In the genomic region with DNA sequence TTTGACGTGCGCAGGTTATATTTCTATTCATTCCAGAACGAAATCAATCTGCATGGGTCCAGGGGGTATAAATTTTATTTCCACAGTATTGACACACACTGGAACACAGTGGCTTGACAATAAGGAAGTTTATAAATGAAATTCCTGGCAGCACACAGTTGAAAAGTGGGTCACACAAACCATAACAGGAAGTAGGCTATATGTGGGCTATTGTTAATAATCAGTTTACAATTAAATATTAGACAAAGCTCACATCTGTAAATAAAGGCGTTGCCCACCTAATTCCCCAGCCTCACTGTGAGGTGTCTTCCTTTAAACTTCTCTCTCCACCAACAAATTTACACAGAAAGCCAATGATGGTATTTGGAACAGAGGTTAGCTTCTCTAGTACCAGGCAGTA, we compare ENCODE assay signal across 15 mouse cellular contexts.
"Had no signal": no experiment of that assay in that cellular context is flagged by ENCODE, and none has a peak within 500 bp of the region (broad histone marks: within the 10 kb centered on the region; RNA-seq: fewer than 3 reads in every experiment).

No protein-coding gene starts in this region.

- DNase-seq: retina, postnatal 1 day; right cerebral cortex, adult 18-20 months; right cerebral cortex, postnatal 14 days; right cerebral cortex, postnatal 25 days; right cerebral cortex, postnatal 4 days; spleen, adult 18-20 months; thymus, adult 18-20 months; thymus, adult 2 months; thymus, postnatal 14 days; thymus, postnatal 25 days; thymus, postnatal 36 days; thymus, postnatal 4 days had no signal

- H3K9ac ChIP-seq: neural tube, embryonic 15.5 days; stomach, embryonic 15.5 days had no signal

- H3K27me3 ChIP-seq: neural tube, embryonic 15.5 days; stomach, embryonic 15.5 days had no signal

- H3K9me3 ChIP-seq: neural tube, embryonic 15.5 days; stomach, embryonic 15.5 days had no signal

- H3K4me1 ChIP-seq: neural tube, embryonic 15.5 days; stomach, embryonic 15.5 days had no signal

- H3K36me3 ChIP-seq: neural tube, embryonic 15.5 days; stomach, embryonic 15.5 days had no signal

- H3K4me3 ChIP-seq: neural tube, embryonic 15.5 days; stomach, embryonic 15.5 days had no signal

- H3K27ac ChIP-seq: neural tube, embryonic 15.5 days; stomach, embryonic 15.5 days; stomach, postnatal 0 days had no signal

- H3K4me2 ChIP-seq: neural tube, embryonic 15.5 days; stomach, embryonic 15.5 days had no signal
